Mouse (Mus musculus) liver, embryonic 11.5 days (tissue): ENCODE results near the gene Hist1h3g. TPM values are rescaled to one million over a fixed set of nuclear protein-coding genes. Genes with fewer than 3 reads are reported as not detected.
A peak's percentile ranks its signal among the peaks of the same experiment; 100 is the strongest.
"Not testable (repeated sequence)": the region's sequence is repeated elsewhere in the genome, so short reads cannot be mapped to it uniquely, and the experiment has no call there.

ENCODE experiments used
- ATAC-seq: fragments of 200-750 bp; cut with Nextera tagmentation; replicated peaks from 2 replicates; pipeline ENCODE4 v1.8.0; 2017; ENCODE audit warnings: moderate number of reproducible peaks, mild to moderate bottlenecking, moderate TSS enrichment, moderate library complexity; ENCODE audit not compliant: low FRiP score
- DNase-seq: peaks from one replicate; pipeline ENCODE4 v3.0.0-alpha.2; 2017; ENCODE audit warnings: low spot score
- H3K27ac ChIP-seq: fragments of 300-500 bp; sonication (generic); 2 replicates; pipeline ENCODE4 v1.5.1; 2014; ENCODE audit warnings: mild to moderate bottlenecking, low read depth, low read length, control low read depth
- H3K27me3 ChIP-seq: fragments of 300-500 bp; sonication (generic); replicated peaks from 2 replicates; pipeline ENCODE4 v1.6.1; 2014; ENCODE audit warnings: low read length, mixed read lengths; ENCODE audit not compliant: control insufficient read depth, insufficient read depth
- H3K36me3 ChIP-seq: fragments of 300-500 bp; sonication (generic); 2 replicates; pipeline ENCODE4 v1.6.1; 2014; ENCODE audit warnings: mild to moderate bottlenecking, low read length, moderate library complexity, mixed read lengths; ENCODE audit not compliant: control insufficient read depth, insufficient read depth
- H3K4me1 ChIP-seq: fragments of 300-500 bp; sonication (generic); replicated peaks from 2 replicates; pipeline ENCODE4 v1.6.1; 2014; ENCODE audit warnings: low read length, mixed read lengths; ENCODE audit not compliant: control insufficient read depth, insufficient read depth
- H3K4me2 ChIP-seq: fragments of 300-500 bp; sonication (generic); 2 replicates; pipeline ENCODE4 v1.6.1; 2014; ENCODE audit warnings: mild to moderate bottlenecking, control low read depth, moderate library complexity
- H3K4me3 ChIP-seq: fragments of 300-500 bp; sonication (generic); 2 replicates; pipeline ENCODE4 v1.5.1; 2014; ENCODE audit warnings: low read depth, low read length, control low read depth
- H3K9ac ChIP-seq: fragments of 300-500 bp; sonication (generic); 2 replicates; pipeline ENCODE4 v1.6.1; 2014; ENCODE audit warnings: low read depth, low read length, control low read depth
- H3K9me3 ChIP-seq: fragments of 300-500 bp; sonication (generic); 2 replicates; pipeline ENCODE4 v1.6.1; 2016; ENCODE audit warnings: low read length, inconsistent platforms, mixed read lengths; ENCODE audit not compliant: control insufficient read depth
- WGBS: fragments of 180-500 bp; shearing (Covaris S2); extraction: QIAGEN DNeasy Blood & Tissue Kit; methylation state at CpG from one replicate; pipeline ENCODE4 v1.1.7; 2014; 5-methylcytosine and 5-hydroxymethylcytosine counted together
- polyA plus RNA-seq: library from polyadenylated mRNA; unstranded; fragments of >200 nt; fragmentation: Nextera tagmentation; extraction: Ambion mirVana; gene quantifications from 2 replicates; pipeline ENCODE4 v1.2.1, GENCODE M21; 2014

The Hist1h3g gene
- 5.2 TPM in 2 replicates for polyA plus RNA-seq

- H3K27ac ChIP-seq: peak within 1 kb of the TSS; percentile 100
- peak within 1 kb of the TSS; percentile 65 for H3K4me3 ChIP-seq
- peak; percentile 84 for ATAC-seq
- peak within 1 kb of the TSS; percentile 88 for H3K4me2 ChIP-seq
- WGBS: under 1% methylated on average over 45 of the region's 62 CpGs
- H3K9ac ChIP-seq: peak within 1 kb of the TSS; percentile 94
- not testable (repeated sequence) for H3K9me3 ChIP-seq, H3K27me3 ChIP-seq, H3K36me3 ChIP-seq
- H3K4me1 ChIP-seq: peaks cover 15% of the 10 kb centered on the region
- DNase-seq: peak; percentile 90
These were observed at the start of gene Hist1h3g for GRCm38 (mm10) chr13:23535137-23536075. Hist1h3g (plus strand) TSS chr13:23535422.

GRCm38 (mm10) chr13:23488400-23489322, 46.6 kb upstream of the Hist1h3g start, which contains the start of gene Btn2a2:
Btn2a2 (minus strand) TSS chr13:23488857.
- Histone ChIP-seq H3K36me3 (no peaks in the 10 kb centered on the region), H3K27me3 (no peaks in the 10 kb centered on the region), H3K9me3 (no peaks in the 10 kb centered on the region), H3K27ac (no peak within 1 kb of the TSS), H3K4me1 (peaks cover 17% of the 10 kb centered on the region), H3K4me2 (peak within 1 kb of the TSS; percentile 62), H3K4me3 (peak within 1 kb of the TSS; percentile 39), H3K9ac (0 out of 2 replicates have a peak within 1 kb of the TSS, but pooled peaks have one; percentile 22)
- ATAC-seq (peak; percentile 82), DNase-seq (no peak)
- WGBS: 7% methylated on average over 13 of the region's 14 CpGs

- Histone ChIP-seq H3K4me3 (no peak overlapping the region), H3K27ac (no peak overlapping the region), H3K9ac (no peak overlapping the region), H3K36me3 (no peaks in the 10 kb centered on the region), H3K4me1 (peaks cover 14% of the 10 kb centered on the region), H3K4me2 (no peak overlapping the region), H3K9me3 (no peaks in the 10 kb centered on the region), H3K27me3 (no peaks in the 10 kb centered on the region)
- ATAC-seq (no peak), DNase-seq (no peak)
- 26% methylated on average over 1 of the region's 1 CpGs for WGBS
These were observed 44.4 kb upstream of the Hist1h3g start for GRCm38 (mm10) chr13:23490863-23491262.

- Histone ChIP-seq H3K27ac (no peak overlapping the region), H3K4me3 (no peak overlapping the region), H3K9me3 (no peaks in the 10 kb centered on the region), H3K4me1 (peaks cover 14% of the 10 kb centered on the region), H3K36me3 (no peaks in the 10 kb centered on the region), H3K9ac (no peak overlapping the region), H3K27me3 (no peaks in the 10 kb centered on the region), H3K4me2 (no peak overlapping the region)
- WGBS: 4% methylated on average over 1 of the region's 1 CpGs
- ATAC-seq (0 out of 2 replicates have a peak, but pooled peaks have one; percentile 32), DNase-seq (no peak)
These were observed 44.0 kb upstream of the Hist1h3g start for GRCm38 (mm10) chr13:23491263-23491662.

- H3K4me3 ChIP-seq: peak overlapping the region; percentile 36
- H3K27me3 ChIP-seq: no peaks in the 10 kb centered on the region
- no peaks in the 10 kb centered on the region for H3K9me3 ChIP-seq
- no peaks in the 10 kb centered on the region for H3K36me3 ChIP-seq
- 12% methylated on average over 14 of the region's 14 CpGs for WGBS
- ATAC-seq (no peak), DNase-seq (no peak)
- peaks cover 14% of the 10 kb centered on the region for H3K4me1 ChIP-seq
- no peak overlapping the region for H3K27ac ChIP-seq
- H3K4me2 ChIP-seq: peak overlapping the region; percentile 58
- no peak overlapping the region for H3K9ac ChIP-seq
These were observed 43.2 kb upstream of the Hist1h3g start for GRCm38 (mm10) chr13:23491990-23492389.

GRCm38 (mm10) chr13:23495526-23495925, 39.7 kb upstream of the Hist1h3g start:
- Histone ChIP-seq H3K9me3 (no peaks in the 10 kb centered on the region), H3K36me3 (no peaks in the 10 kb centered on the region), H3K27ac (no peak overlapping the region), H3K4me2 (no peak overlapping the region), H3K9ac (no peak overlapping the region), H3K27me3 (no peaks in the 10 kb centered on the region), H3K4me3 (no peak overlapping the region), H3K4me1 (peaks cover 29% of the 10 kb centered on the region)
- DNase-seq (no peak), ATAC-seq (no peak)
- 77% methylated on average over 6 of the region's 6 CpGs for WGBS

- Histone ChIP-seq H3K9me3 (no peaks in the 10 kb centered on the region), H3K36me3 (no peaks in the 10 kb centered on the region), H3K4me2 (peak overlapping the region; percentile 86), H3K27me3 (no peaks in the 10 kb centered on the region), H3K27ac (no peak overlapping the region), H3K4me3 (peak overlapping the region; percentile 50), H3K9ac (no peak overlapping the region), H3K4me1 (peaks cover 25% of the 10 kb centered on the region)
- peak; percentile 81 for DNase-seq
- ATAC-seq: peak; percentile 60
- under 1% methylated on average over 19 of the region's 19 CpGs for WGBS
These were observed 37.4 kb upstream of the Hist1h3g start for GRCm38 (mm10) chr13:23497656-23498321.

- H3K36me3 ChIP-seq: no peaks in the 10 kb centered on the region
- peak; percentile 48 for DNase-seq
- H3K4me1 ChIP-seq: peaks cover 28% of the 10 kb centered on the region
- ATAC-seq: no peak
- peak overlapping the region; percentile 86 for H3K4me2 ChIP-seq
- WGBS: 11% methylated on average over 10 of the region's 10 CpGs
- H3K4me3 ChIP-seq: peak overlapping the region; percentile 50
- peak overlapping the region; percentile 37 for H3K9ac ChIP-seq
- no peaks in the 10 kb centered on the region for H3K27me3 ChIP-seq
- H3K9me3 ChIP-seq: no peaks in the 10 kb centered on the region
- H3K27ac ChIP-seq: peak overlapping the region; percentile 16; the same call in 1 of the 2 replicates
These were observed 36.6 kb upstream of the Hist1h3g start for GRCm38 (mm10) chr13:23498653-23499052.
